27 mouse cellular contexts compared by ENCODE assay signal in the genomic region with DNA sequence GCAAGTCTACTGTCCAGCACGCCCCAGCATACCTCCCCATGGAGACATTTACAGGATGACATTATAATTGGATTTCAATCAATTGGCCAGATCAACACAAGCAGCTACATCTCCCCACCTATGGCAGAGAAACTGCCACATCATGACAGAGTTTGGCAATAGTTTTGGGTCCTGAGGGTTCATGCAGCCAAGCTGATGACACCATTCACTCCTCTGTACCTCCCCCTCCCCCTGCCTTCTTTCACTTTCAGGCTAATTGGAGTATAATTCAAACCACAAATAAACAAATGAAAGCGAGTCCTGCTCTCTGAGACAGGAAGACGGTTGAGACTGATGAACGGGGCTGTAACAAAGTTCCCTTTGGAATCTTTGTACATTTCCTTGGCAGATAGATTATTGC.
DNase-seq lines count a peak whose midpoint lies in the region; ATAC-seq and TF ChIP-seq lines count a peak whose summit lies in the region.
"Had no signal": no experiment of that assay in that cellular context is flagged by ENCODE, and none has a peak within 500 bp of the region (broad histone marks: within the 10 kb centered on the region; RNA-seq: fewer than 3 reads in every experiment).

No protein-coding gene starts in this region.

- H3K9me3 ChIP-seq in liver, embryonic 12.5 days (replicated peaks): no peaks in the 10 kb centered on the region
- no peaks in the 10 kb centered on the region for H3K9me3 ChIP-seq in stomach, postnatal 0 days (ENCODE audit: control insufficient read depth, low read length)
- H3K9me3 ChIP-seq: embryonic facial prominence, embryonic 13.5 days; embryonic facial prominence, embryonic 15.5 days; forebrain, embryonic 10.5 days; forebrain, embryonic 12.5 days had no signal

- no peaks in the 10 kb centered on the region; the same call in 1 of the 2 replicates for H3K27me3 ChIP-seq in liver, adult 2 months (ENCODE audit: control insufficient read depth, insufficient read depth, low read length)
- H3K27me3 ChIP-seq in liver, embryonic 12.5 days (replicated peaks): no peaks in the 10 kb centered on the region
- no peaks in the 10 kb centered on the region for H3K27me3 ChIP-seq in stomach, postnatal 0 days (ENCODE audit: control insufficient read depth, insufficient read depth, low read length)
- H3K27me3 ChIP-seq: embryonic facial prominence, embryonic 13.5 days; embryonic facial prominence, embryonic 15.5 days; forebrain, embryonic 12.5 days; Patski had no signal

- H3K4me2 ChIP-seq in liver, embryonic 12.5 days: no peak overlapping the region
- H3K4me2 ChIP-seq in stomach, postnatal 0 days (replicated peaks; ENCODE audit: low read depth): no peak overlapping the region
- H3K4me2 ChIP-seq: embryonic facial prominence, embryonic 13.5 days; embryonic facial prominence, embryonic 15.5 days; forebrain, embryonic 12.5 days had no signal

- no peaks in the 10 kb centered on the region for H3K36me3 ChIP-seq in liver, adult 2 months (ENCODE audit: control insufficient read depth, insufficient read depth, low read length)
- H3K36me3 ChIP-seq in liver, embryonic 12.5 days: no peaks in the 10 kb centered on the region
- no peaks in the 10 kb centered on the region for H3K36me3 ChIP-seq in stomach, postnatal 0 days (ENCODE audit: control insufficient read depth, insufficient read depth, low read length)
- H3K36me3 ChIP-seq: embryonic facial prominence, embryonic 13.5 days; embryonic facial prominence, embryonic 15.5 days; forebrain, embryonic 10.5 days; forebrain, embryonic 12.5 days had no signal

- WGBS in liver, adult 2 months: 73% methylated on average over 4 of the region's 4 CpGs
- 46% methylated on average over 4 of the region's 4 CpGs for WGBS in liver, embryonic 12.5 days (ENCODE audit: insufficient replicate concordance)
- whole genome bisulfite sequencing in stomach, postnatal 0 days: 68% methylated on average over 4 of the region's 4 CpGs

- TF ChIP-seq POLR2A in liver, adult 2 months (IDR thresholded peaks at IDR 0.05; ENCODE audit: extremely low read depth, insufficient read depth, low read length): no peak

- H3K9ac ChIP-seq in liver, adult 2 months (ENCODE audit: low read depth, low read length): no peak overlapping the region
- H3K9ac ChIP-seq in liver, embryonic 12.5 days: no peak overlapping the region
- no peak overlapping the region for H3K9ac ChIP-seq in stomach, postnatal 0 days (ENCODE audit: low read length)
- H3K9ac ChIP-seq: embryonic facial prominence, embryonic 13.5 days; embryonic facial prominence, embryonic 15.5 days; forebrain, embryonic 12.5 days had no signal

- no peaks in the 10 kb centered on the region for H3K79me2 ChIP-seq in liver, adult 2 months (ENCODE audit: control insufficient read depth, insufficient read depth, low read length)

- H3K4me3 ChIP-seq in liver, adult 2 months (ENCODE audit: insufficient read depth, low read depth, low read length): no peak overlapping the region
- no peak overlapping the region for H3K4me3 ChIP-seq in liver, embryonic 12.5 days
- no peak overlapping the region for H3K4me3 ChIP-seq in stomach, postnatal 0 days (ENCODE audit: low read depth, low read length)
- H3K4me3 ChIP-seq: embryonic facial prominence, embryonic 13.5 days; embryonic facial prominence, embryonic 15.5 days; erythroblast, embryonic 14.5 days; forebrain, embryonic 10.5 days; forebrain, embryonic 12.5 days had no signal

- TF ChIP-seq CTCF in liver, adult 2 months (IDR thresholded peaks at IDR 0.05; ENCODE audit: low read depth, low read length): no peak
- no peak for TF ChIP-seq CTCF in stomach, postnatal 0 days (IDR thresholded peaks at IDR 0.05; ENCODE audit: low read depth)

- TF ChIP-seq EP300 in stomach, postnatal 0 days (optimal IDR thresholded peaks at IDR 0.05): no peak

- ATAC-seq in liver, embryonic 12.5 days: no peak
- ATAC-seq in megakaryocyte progenitor cell, adult 5-6 weeks (replicated peaks; ENCODE audit: poor library complexity): peak; percentile 52; the same call in 1 of the 2 replicates
- ATAC-seq in stomach, postnatal 0 days (ENCODE audit: low FRiP score, low TSS enrichment): no peak
- ATAC-seq: activated CD4-positive, CD25-positive, alpha-beta regulatory T cell, adult 4 months; forebrain, embryonic 14.5 days; forebrain, embryonic 16.5 days; Patski had no signal

- no peak overlapping the region for H3K27ac ChIP-seq in liver, adult 2 months (replicated peaks; ENCODE audit: insufficient read depth, low read depth, low read length)
- H3K27ac ChIP-seq in liver, embryonic 12.5 days: no peak overlapping the region
- no peak overlapping the region for H3K27ac ChIP-seq in stomach, postnatal 0 days (replicated peaks)
- H3K27ac ChIP-seq: embryonic facial prominence, embryonic 13.5 days; embryonic facial prominence, embryonic 15.5 days; forebrain, embryonic 10.5 days; forebrain, embryonic 12.5 days had no signal

- H3K4me1 ChIP-seq in liver, adult 2 months (ENCODE audit: control insufficient read depth, insufficient read depth, low read length): no peaks in the 10 kb centered on the region
- H3K4me1 ChIP-seq in liver, embryonic 12.5 days: no peaks in the 10 kb centered on the region
- H3K4me1 ChIP-seq in stomach, postnatal 0 days (replicated peaks; ENCODE audit: control insufficient read depth, insufficient read depth): no peaks in the 10 kb centered on the region
- H3K4me1 ChIP-seq: embryonic facial prominence, embryonic 13.5 days had no signal

- DNase-seq in liver, adult 2 months (ENCODE audit: extremely low read depth, low read depth, low spot score): peak; percentile 13
- DNase-seq in Muller cell, postnatal 12 days (ENCODE audit: inconsistent ontology term): peak; percentile 79
- peak; percentile 24 for DNase-seq in adipocyte (ENCODE audit: low spot score)
- no peak for DNase-seq in layer of hippocampus, adult 18-20 months (ENCODE audit: low spot score in 2 of 2)
- no peak for DNase-seq in stomach, postnatal 0 days (ENCODE audit: low spot score)
- no peak for DNase-seq in spleen, postnatal 36 days (ENCODE audit: low spot score in 2 of 2)
- DNase-seq: adrenal gland, adult 2 months; adrenal gland, postnatal 10 days; adrenal gland, postnatal 25 days; cerebellum, adult 11 months; cerebellum, adult 18-20 months; cerebellum, adult 8-10 months; cerebellum, adult 9-11 months; cerebellum, postnatal 14 days; cerebellum, postnatal 36 days; embryo, embryonic 11 days had no signal

Comparison
In these comparisons a context has a peak if more than half of its experiments do, and no peak if none do; other contexts are left out.
1. DNase-seq: peak in liver, adult 2 months (single experiment), Muller cell, postnatal 12 days (single experiment) and adipocyte (single experiment); none in layer of hippocampus, adult 18-20 months (0 of 2), stomach, postnatal 0 days (single experiment) and spleen, postnatal 36 days (0 of 2).